Mouse (Mus musculus) layer of hippocampus, adult 18-20 months (tissue): ENCODE results near the gene Tubgcp4. TPM values are rescaled to one million over a fixed set of nuclear protein-coding genes. Genes with fewer than 3 reads are reported as not detected.
"Not testable (repeated sequence)": the region's sequence is repeated elsewhere in the genome, so short reads cannot be mapped to it uniquely, and the experiment has no call there.

Experiments
- DNase-seq, 2 experiments: peaks; one replicate each; pipeline ENCODE4 v3.0.0; 2022; ENCODE audit warnings: low spot score in 2 of 2
- long read RNA-seq: library from polyadenylated mRNA; stranded (forward); transcript quantifications from one replicate; pipeline ENCODE4 v2.0.0, GENCODE M21; 2021
- total RNA-seq, 2 experiments: library from RNA; stranded (reverse); gene quantifications; 2 replicates each; pipeline ENCODE4 v1.2.3; 2021

Gene Tubgcp4
- total RNA-seq, result 10 to 100 TPM; 37.1 to 37.4 TPM
- long read RNA-seq, full-length matches to known transcripts, result 28 of 41 reads
- long read RNA-seq, partial matches to known transcripts, result 4 of 41 reads
- long read RNA-seq, other reads (novel, unspliced or antisense), result 9 of 41 reads

DNA sequence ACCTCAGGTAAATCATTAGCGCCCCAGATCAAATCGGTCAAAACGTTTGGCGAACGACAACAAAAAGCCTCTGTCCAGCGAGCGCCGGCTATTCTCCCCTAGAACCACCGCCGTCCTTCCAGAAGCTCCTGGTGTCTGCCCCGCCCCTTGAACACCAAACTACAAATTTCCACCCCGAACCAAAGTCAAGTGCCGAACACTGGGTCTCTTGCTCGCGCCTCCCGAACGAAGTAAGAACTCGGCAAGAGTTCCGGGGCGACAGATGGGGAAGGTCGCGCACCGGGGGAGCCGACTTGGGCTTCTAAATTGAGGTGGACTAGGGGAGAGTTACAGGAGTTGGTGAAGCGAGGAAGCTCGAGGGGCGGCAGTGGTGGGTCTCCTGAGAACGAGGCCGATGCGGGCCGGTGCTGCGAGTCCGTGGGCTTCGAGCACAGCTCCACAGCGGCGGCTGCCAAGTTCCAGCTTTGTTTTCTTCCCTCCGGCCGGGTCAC lies at the start of gene Tubgcp4:
Tubgcp4 (plus strand) TSS at position 174 of the 491 bp plus-strand sequence.
- peak in 1 of 2 experiments; percentile 20 for DNase-seq

DNA sequence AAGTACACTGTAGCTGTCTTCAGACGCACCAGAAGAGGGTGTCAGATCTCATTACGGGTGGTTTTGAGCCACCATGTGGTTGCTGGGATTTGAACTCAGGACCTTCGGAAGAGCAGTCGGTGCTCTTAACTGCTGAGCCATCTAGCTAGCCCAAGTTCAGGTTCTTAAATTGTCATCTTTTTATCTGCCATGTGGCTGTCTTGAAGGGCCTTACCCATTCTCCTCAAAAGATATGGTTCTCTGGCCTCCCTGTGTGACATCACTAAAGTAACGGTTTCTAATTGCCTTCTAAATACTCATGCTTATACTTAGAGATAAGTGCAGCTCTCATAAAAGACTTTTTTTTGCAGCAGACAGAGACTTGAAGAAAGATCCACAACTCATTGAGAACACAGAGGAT lies 44.2 kb upstream of the Tubgcp4 start:
- not testable (repeated sequence) for DNase-seq

DNA sequence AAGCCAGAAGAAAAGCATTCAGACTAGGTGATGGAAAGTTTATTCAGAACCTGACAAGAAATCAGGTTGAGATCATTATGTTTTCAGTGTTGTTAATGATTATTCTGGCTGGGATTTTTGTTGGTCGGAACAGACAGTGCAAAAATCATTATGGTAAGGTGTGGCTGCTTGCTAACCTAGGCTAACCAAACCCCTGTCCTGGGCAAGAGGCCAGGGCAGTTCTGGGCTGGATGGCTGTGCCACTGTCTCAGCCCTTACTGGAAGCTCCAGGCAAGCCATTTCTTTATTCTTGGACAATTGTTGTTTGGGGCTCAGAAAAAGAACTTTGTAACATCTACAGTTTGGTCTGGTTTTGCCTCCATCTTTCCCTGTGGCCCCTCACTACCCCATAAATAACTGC lies 42.9 kb upstream of the Tubgcp4 start:
- no peak for DNase-seq

DNA sequence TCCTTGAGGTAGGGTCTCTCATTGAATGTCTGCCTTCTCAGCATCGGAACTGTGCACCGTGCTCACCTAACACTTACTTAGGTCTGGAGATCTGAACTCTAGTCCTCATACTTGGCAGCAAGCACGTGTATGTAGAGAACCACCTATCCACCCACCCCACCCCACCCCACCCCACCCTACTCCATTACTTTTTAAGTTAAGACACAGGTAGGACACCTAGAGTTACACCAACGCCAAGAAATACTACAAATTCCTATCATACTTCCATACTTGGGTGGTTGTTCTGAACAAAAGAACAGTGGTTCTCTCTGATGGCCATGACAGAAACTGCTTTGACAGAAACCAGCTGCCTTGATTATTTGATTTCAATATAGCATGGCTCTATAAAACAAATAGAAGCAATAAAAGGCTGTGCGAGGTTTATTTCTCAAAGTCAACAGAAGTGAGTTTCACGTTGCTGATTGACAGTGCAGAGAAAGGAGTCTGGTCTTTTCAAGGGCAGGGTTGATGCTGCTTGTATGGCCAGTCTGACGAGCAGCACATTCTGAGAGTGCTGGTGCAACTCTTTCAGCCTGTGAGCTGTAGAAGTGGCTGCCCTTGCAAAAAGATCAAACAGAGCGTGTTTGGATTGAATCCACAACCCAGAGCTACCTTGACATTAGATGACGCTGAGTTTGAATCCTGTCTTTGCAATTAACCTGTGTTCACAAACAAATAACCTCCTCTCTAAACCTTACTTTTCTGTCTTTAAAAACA lies 41.4 kb upstream of the Tubgcp4 start:
- no peak for DNase-seq

DNA sequence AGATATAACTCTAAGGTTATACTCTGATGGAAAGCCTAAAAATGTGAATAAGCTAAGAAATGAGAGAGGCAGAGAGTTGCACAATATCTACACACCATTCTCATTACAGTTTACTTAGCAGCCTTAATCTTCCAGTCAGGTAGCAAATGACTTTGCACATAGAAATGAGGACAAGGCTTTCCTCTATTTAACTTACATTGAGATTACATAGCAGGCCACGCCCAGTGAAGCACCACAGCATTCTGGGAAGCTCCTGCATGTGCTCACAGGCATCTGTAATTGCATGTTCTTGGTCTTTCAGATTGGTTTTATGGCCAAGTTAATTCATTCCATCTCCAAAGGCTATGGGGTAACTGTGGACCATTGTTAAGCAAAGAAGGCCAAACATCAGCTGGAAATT lies 37.6 kb upstream of the Tubgcp4 start:
- DNase-seq, result no peak

DNA sequence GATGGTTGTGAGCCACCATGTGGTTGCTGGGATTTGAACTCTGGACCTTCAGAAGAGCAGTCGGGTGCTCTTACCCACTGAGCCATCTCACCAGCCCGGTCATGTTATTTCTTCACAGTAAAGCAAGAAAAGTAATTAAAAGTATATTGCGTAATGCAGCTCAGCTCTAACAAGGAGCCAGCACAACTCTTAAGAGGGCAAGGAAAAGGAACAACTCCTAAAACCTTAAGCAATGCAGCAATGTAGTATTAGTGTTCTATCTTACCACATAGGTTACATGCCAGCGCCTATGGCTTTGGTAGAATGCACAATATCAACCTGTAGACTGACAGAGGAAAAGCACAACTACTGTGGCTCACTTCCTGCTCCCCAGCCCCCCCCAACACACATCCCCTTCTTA lies 33.1 kb upstream of the Tubgcp4 start:
- DNase-seq, result no peak

DNA sequence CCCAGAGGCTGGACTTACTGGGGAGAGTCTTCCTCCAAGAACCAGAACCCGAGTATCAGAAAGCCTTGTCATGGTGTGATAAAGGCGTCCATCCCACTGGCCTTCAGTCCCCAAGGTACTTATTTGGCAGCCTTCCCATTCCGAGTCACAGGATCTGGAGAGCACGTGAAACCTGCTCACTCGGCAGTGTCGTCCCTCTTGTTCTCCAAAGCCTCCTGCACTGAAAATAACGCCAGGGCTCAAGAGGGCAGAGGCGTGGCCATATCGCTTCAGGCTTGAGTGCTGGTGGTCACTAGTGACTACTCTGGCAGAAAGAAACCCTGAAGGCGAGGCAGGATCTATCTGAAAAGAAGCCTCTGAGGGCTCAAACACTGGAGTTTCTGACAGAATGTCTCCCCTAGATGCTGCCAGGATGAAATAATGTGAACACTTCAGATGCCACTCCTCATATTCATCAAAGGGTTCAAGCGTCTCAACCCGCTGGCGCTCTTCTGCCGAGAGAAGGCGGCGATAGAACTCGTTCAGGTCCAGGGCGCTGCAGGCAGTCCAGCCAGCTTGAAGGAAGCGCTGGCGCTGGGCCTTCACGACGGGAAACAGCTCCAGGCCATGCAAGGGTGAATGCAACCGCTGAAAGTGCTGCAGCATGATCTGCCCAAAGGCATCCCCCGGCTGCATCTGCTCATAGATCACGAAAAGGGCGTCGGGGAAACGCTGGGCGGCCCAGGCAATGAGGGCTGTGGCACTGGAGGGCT lies 31.0 kb upstream of the Tubgcp4 start:
- DNase-seq, result peak in 1 of 2 experiments; percentile 8

DNA sequence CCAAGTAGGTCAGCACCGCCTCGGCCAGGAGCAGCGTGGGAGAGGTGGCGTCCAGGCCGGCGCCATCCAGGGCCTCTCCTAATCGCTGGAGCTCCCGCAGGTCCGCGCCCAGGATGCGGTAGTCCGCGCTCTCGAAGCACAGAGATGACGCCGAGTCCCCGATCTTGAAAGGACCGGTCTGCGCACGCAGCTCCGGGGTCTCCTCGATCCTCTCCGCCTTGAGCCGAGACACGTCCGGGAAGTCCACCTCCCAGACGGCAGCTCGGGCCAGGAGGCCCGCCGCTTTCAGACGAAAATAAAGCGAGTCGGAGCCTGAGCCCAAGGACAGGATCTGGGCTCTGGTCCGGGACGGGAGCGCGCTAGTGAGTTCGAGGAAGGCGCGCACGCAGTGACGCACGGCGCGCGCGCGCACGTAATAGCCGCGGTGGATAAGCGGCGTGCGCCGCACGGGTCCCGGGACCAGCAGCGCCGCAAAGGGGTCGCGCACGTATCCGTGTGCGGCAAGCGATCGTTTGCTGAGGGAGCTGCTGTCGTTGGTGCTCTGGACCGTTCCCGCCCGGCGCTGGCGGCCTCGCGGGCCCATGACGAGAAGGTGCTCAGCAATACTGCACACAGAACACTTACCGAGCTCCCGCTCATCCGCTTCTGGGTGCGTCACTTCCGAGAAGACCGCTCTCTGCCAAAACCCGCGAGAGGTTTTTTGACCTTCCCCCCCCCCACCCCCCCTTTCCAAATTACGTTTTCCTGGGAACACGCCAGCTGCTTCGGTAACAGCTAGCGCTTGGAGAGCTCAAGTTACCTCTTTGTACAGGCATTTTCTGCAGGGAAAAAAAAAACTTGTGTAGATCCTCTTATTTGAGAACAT lies 30.2 kb upstream of the Tubgcp4 start, which contains the start of the genes Adal and Lcmt2:
Adal (plus strand) TSS at position 411 of the 865 bp plus-strand sequence.
Lcmt2 (minus strand) TSS at position 636 of the 865 bp plus-strand sequence.
- peak; percentile 91 to 96 for DNase-seq

DNA sequence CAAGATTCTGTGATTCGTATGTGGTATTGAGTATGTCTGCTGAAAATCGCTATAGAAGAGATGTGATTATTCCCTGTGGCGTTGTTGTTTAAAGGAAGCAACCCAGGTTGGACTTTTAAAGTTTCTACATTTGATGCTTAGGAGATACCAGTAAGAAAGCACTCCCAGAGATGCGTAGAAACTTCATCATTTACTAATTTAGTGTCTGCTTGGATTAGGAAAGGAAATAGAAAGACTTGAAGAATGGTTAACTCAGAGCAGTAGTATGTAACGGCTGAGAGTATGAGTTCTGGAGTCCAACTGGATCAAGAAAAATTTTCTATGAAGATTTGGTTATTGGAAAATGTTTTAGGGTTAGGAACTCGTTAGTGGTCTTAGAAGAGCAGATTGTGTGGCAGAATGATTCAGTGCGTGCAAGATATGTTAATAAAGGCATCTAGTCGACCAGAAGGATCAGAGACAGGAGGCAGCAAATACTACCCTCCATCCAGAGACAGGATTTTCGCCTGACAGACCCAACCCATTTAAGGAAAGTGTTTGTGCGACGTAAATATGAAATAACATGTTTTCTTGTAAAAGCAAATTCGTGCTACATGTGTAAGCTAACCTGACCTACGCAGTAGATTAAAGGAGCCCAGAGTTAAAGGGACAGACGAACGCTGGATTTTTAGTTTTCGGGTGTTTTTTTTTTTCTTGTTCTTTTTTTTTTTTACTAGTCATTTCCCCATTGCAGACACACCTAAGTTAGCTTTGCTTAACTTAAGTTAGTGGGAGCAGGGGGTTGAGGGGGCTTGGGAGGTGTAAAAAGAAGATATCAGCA lies 29.0 kb upstream of the Tubgcp4 start:
- DNase-seq, result no peak

DNA sequence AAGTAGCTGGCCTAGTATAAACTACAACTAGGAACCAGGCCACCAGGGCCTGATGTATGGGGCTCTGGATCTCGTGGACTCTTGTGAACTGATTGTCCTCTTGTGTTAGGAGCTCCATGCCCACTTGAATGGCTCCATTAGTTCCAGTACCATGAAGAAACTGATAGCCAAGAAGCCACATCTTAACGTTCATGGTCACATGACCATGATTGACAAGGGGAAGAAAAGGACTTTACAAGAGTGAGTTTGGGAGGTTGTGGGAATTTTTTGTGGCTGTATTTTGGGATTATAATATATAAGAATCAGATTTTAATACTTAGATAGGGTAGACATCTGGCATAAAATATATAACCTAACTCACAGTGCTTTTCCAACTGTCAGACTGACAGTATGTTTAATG lies 28.0 kb upstream of the Tubgcp4 start:
- DNase-seq, result no peak

DNA sequence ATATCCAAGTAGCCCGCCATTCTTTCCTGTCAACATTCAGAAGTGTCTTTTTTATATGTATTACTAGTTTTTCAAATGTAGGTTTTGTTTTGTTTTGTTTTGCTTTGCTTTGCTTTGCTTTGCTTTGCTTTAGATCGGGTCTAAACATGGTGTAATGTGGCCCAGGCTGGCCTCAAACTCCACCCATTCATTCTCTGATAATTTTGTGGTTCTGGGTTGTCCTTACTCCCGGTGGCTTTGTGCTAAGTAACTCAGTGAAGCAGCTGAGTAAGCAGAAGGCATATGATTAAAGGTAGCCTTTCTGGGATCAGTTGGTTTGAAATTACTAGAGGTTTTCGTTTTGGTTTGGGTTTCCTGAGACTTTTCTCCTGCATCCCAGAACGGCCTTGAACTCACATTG lies 20.8 kb upstream of the Tubgcp4 start:
- no peak for DNase-seq

DNA sequence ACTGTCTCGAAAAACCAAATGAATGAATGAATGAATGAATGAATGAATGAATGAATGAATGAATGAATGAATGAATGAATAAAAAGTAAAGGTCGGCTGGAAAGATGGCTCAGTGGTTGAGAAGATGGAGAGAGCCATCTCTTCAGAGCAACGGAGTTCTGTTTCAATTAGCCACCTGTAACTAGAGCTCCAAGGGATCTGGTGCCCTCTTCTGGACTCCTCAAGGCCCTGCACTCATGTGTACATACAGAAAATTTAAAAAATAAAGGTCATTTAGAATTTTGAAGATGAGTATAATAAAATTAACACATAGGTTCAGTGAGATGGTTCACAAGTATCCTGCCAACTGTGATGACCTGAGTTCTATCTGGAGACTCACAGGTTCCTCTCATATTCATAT lies 17.4 kb upstream of the Tubgcp4 start:
- no peak for DNase-seq

DNA sequence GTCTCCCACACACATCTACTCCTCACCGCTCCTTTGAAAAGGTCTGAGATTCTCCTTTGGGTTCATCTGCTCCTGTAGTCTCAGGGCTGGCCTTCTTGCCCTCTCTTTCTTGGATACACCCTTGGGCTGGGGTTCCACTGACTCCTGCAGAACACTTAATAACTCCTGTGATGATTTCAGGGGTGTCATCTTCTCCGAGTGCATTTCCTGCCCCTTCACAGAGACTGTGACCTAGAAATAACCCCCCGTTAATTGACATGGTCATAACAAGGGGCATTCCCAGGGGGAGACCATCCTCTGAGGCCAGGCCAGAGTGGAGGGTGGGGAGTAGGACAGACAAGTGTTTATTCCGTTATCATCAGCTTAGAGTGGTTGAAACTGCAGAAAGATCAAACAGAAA lies 1.3 kb upstream of the Tubgcp4 start:
- no peak for DNase-seq

DNA sequence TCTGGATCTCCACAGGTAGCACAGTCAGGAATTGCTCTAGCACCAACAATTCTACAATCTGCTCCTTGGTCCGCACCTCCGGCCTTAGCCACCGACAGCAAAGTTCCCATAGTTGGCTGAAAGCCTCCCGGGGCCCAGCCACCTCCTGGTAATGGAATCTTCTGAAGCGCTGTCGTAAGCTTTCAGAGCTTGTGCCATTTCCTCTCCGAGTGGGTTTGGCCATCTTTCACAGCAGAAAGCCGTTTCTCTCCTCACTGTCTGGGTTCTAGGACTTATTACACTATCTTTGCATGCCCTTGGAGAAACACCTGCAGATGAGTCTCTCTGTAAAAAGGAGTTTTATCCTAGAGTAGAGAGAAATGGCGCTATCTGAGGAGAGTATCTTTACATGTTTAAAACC lies 552 bp upstream of the Tubgcp4 start:
- DNase-seq, result no peak

DNA sequence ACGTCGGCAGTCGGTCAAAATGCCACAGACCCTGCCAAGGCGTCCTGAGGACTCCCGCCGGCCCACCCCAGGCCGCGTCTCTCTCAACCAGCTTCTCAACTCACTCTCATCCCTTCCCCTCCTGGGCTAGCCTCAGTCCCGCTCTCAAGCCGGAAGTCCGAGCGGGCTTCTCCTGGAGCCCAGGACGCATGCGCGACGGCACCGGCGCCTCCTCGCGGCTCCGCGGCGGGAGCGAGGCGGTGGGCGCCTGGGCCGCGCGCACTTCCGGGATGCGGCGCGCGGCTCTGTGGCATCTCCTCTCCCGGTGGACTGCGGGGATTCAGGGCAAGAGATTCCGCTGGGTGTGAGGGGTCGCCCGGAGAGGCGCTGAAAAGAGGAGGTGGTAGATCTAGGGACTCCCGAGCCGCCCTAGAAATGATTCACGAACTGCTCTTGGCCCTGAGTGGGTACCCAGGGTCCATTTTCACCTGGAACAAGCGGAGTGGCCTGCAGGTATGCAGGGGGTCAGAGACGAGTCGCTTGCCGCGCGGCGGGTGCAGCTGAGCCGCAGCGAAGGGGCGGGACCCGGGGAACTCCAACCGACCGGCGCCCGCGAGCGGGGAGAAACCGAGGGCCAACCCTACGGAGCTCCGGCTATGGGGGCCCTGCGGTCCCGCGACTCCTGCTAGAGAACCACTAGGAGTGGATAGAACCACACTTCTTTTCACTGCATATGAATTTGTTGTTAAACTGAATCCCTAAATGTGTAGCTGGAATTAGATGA lies 707 bp downstream of the Tubgcp4 start, which contains the start of gene Zscan29:
Zscan29 (minus strand) TSS at position 146 of the 763 bp plus-strand sequence.
- DNase-seq, result peak; percentile 78 to 83

DNA sequence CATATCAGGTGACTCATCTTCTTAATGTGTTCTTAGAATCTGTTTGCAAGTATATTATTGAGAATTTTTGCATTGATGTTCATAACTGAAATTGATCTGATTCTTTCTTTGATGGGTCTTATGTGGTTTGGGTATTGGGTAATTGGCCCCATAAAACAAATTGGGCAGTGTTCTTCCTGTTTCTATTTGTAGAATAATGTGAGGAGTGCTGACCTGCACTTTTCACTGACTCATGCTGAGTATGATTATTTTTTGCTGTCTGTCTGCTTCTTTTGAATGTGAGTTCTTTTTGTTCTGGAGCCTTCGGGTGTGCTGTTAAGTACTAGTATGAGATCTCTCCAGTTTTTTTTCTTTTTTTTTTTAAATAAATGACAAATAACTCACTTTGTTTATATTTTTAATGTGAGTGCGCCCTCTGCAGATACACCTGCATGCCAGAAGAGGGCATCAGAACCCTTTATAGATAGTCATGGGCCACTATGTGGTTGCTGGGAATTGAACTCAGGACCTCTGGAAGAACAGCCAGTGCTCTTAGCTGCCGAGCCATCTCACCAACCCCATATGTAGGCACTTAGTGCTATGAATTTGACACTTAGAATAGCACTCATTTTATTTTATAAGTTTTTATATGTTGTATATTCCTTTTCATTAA lies 8.5 kb downstream of the Tubgcp4 start:
- no peak for DNase-seq

DNA sequence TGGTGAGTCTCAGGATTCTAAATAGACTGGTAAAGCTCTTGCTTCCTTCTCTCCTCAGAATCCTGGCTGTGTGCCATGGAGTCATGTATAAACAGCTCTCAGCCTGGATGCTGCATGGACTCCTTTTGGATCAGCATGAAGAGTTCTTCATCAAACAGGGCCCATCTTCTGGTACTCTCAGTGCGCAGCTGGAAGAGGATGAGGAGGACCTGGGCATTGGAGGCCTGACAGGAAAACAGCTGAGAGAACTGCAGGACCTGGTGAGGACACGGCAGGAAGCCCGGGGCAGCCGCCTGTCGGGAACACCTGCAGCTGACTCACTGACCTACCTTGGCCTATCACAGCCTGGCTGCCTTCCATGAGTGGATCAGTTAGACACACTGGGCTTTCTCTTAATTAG lies 13.0 kb downstream of the Tubgcp4 start:
- no peak for DNase-seq

DNA sequence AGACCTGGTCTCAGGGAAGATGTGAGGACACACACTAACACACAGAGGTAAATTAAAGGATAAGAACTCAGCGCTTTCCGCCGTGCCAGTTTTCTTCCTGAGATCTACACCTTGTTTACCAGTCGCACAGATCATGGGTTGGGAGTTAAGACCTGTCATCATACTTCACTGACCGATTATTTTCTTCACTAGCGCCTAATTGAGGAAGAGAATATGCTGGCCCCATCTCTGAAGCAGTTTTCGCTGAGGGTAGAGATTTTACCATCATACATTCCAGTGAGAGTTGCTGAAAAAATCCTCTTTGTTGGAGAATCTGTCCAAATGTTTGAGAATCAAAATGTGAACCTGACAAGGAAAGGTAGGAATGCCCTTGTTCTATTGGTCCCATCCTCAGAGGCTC lies 13.7 kb downstream of the Tubgcp4 start:
- no peak for DNase-seq

DNA sequence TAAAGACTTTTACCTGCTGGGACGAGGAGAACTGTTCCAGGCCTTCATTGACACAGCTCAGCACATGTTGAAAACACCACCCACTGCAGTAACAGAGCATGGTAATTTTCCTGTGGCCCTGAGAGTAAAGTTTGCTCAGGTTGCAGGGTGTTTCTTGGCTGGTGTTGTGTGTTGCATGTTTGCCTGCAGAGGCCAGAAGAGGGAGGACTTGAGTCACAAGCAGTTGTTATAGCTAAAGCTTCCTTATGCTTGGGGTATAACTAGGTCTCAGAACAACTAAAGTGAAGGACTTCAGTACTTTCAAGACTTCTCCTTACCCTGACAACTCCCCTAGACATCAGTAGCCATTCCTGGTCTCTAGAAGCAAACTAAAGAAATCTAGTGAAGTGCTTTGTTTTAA lies 18.1 kb downstream of the Tubgcp4 start:
- no peak for DNase-seq
